Mouse (Mus musculus) heart, embryonic 12.5 days (tissue): ENCODE results near the gene Gpr107. TPM values are rescaled to one million over a fixed set of nuclear protein-coding genes. Genes with fewer than 3 reads are reported as not detected.
"Not testable (repeated sequence)": the region's sequence is repeated elsewhere in the genome, so short reads cannot be mapped to it uniquely, and the experiment has no call there.

Experiments used
- ATAC-seq: fragments of 200-750 bp; cut with Nextera tagmentation; 2 replicates; pipeline ENCODE4 v1.8.0; 2017; ENCODE audit warnings: moderate TSS enrichment, moderate library complexity; ENCODE audit not compliant: insufficient number of reproducible peaks, low FRiP score
- H3K27ac ChIP-seq: fragments of 300-500 bp; sonication (generic); 2 replicates; pipeline ENCODE4 v1.5.1; 2016; ENCODE audit warnings: mild to moderate bottlenecking, moderate library complexity; ENCODE audit not compliant: poor library complexity, severe bottlenecking
- H3K27me3 ChIP-seq: fragments of 300-500 bp; sonication (generic); replicated peaks from 2 replicates; pipeline ENCODE4 v1.6.1; 2016; ENCODE audit warnings: mild to moderate bottlenecking, moderate library complexity
- H3K36me3 ChIP-seq: fragments of 300-500 bp; sonication (generic); 2 replicates; pipeline ENCODE4 v1.6.1; 2016; ENCODE audit warnings: mild to moderate bottlenecking, moderate library complexity
- H3K4me1 ChIP-seq: fragments of 300-500 bp; sonication (generic); replicated peaks from 2 replicates; pipeline ENCODE4 v1.6.1; 2016; ENCODE audit warnings: mild to moderate bottlenecking
- H3K4me2 ChIP-seq: fragments of 300-500 bp; sonication (generic); 2 replicates; pipeline ENCODE4 v1.6.1; 2016; ENCODE audit warnings: mild to moderate bottlenecking, moderate library complexity
- H3K4me3 ChIP-seq: fragments of 300-500 bp; sonication (generic); 2 replicates; pipeline ENCODE4 v1.5.1; 2016; ENCODE audit warnings: mild to moderate bottlenecking
- H3K9ac ChIP-seq: fragments of 300-500 bp; sonication (generic); 2 replicates; pipeline ENCODE4 v1.6.1; 2016; ENCODE audit warnings: mild to moderate bottlenecking, moderate library complexity
- H3K9me3 ChIP-seq: fragments of 300-500 bp; sonication (generic); replicated peaks from 2 replicates; pipeline ENCODE4 v1.6.1; 2016; ENCODE audit warnings: mild to moderate bottlenecking, moderate library complexity
- WGBS: fragments of 180-500 bp; shearing (Covaris S2); methylation state at CpG from one replicate; pipeline ENCODE4 v1.1.7; 2016; 5-methylcytosine and 5-hydroxymethylcytosine counted together
- polyA plus RNA-seq: library from polyadenylated mRNA; unstranded; fragments of >200 nt; fragmentation: Nextera tagmentation; extraction: Ambion mirVana; gene quantifications from 2 replicates; pipeline ENCODE4 v1.2.1, GENCODE M21; 2016

Gene Gpr107
- polyA plus RNA-seq, 1 experiment from 2014 or later, result 37.4 TPM

DNA sequence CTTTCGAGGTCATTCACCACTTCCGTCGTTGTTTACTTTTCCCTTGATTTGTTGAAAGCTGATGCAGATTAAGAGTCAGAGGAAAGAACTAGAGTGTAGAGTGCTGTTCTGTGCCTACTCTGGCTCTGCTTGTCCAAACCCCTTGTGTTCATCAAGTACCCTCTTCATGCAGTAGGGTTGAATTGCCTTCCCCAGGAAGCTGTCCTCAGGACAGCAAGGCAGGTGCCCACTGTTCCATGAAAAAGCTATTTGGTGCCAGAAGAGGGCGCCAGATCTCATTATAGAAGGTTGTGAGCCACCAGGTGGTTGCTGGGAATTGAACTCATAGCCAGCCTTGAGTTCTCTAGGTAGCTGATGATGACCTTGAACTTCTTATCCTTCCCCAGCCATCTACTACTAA, 21.2 kb downstream of the Gpr107 start:
- H3K4me1 ChIP-seq, result peaks cover 7% of the 10 kb centered on the region; the same call in 1 of the 2 replicates

GRCm38 (mm10) chr2:31178593-31178992, 26.5 kb downstream of the Gpr107 start:
- not testable (repeated sequence) for H3K4me2 ChIP-seq, ATAC-seq, H3K9me3 ChIP-seq, H3K27me3 ChIP-seq, H3K27ac ChIP-seq, H3K9ac ChIP-seq, H3K4me3 ChIP-seq
- Histone ChIP-seq H3K36me3 (peaks cover 86% of the 10 kb centered on the region), H3K4me1 (peaks cover 24% of the 10 kb centered on the region)
- WGBS, result 81% methylated on average over 6 of the region's 6 CpGs

More for the DNA sequence above, 21.2 kb downstream of the Gpr107 start:
- Histone ChIP-seq H3K4me3 (no peak overlapping the region), H3K27me3 (no peaks in the 10 kb centered on the region), H3K9ac (no peak overlapping the region), H3K36me3 (peaks cover 100% of the 10 kb centered on the region), H3K27ac (no peak overlapping the region), H3K9me3 (no peaks in the 10 kb centered on the region), H3K4me2 (no peak overlapping the region)
- WGBS, result 61% methylated on average over 4 of the region's 4 CpGs
- no peak for ATAC-seq

DNA sequence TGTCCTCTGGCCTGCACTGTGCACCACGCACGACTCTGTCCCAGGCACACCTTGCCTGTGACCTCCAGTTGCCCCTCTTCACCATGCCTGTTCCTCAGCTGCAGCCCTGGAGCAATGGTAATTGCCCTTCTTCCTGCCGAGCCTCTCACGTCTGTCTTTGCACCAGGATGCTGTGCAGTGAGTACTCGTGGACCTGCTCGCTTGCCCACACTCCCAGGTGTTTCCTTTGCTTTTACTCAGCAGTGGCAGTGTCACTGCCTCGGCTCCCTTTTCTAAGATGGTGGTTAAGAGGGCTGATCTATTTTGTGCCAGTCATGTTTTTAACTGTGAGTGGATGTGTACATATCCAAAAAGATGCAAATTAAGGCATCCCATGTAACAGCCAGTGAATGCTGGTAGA, 27.4 kb downstream of the Gpr107 start:
- WGBS, result 85% methylated on average over 7 of the region's 7 CpGs

GRCm38 (mm10) chr2:31180081-31180551, 28.0 kb downstream of the Gpr107 start:
- no peak for ATAC-seq
- H3K36me3 ChIP-seq, result peaks cover 86% of the 10 kb centered on the region
- H3K4me2 ChIP-seq, result no peak overlapping the region
- WGBS, result 53% methylated on average over 7 of the region's 7 CpGs
- no peak overlapping the region for H3K4me3 ChIP-seq
- no peaks in the 10 kb centered on the region for H3K27me3 ChIP-seq
- no peak overlapping the region for H3K27ac ChIP-seq
- peaks cover 24% of the 10 kb centered on the region for H3K4me1 ChIP-seq
- H3K9ac ChIP-seq, result no peak overlapping the region
- H3K9me3 ChIP-seq, result no peaks in the 10 kb centered on the region

More for the DNA sequence above, 27.4 kb downstream of the Gpr107 start:
- ATAC-seq, result no peak
- Histone ChIP-seq H3K27ac (no peak overlapping the region), H3K4me2 (no peak overlapping the region), H3K9ac (no peak overlapping the region), H3K36me3 (peaks cover 86% of the 10 kb centered on the region), H3K27me3 (no peaks in the 10 kb centered on the region), H3K9me3 (no peaks in the 10 kb centered on the region), H3K4me3 (no peak overlapping the region), H3K4me1 (peaks cover 24% of the 10 kb centered on the region)

- no peak overlapping the region for H3K4me2 ChIP-seq
- no peak for ATAC-seq
- no peaks in the 10 kb centered on the region for H3K27me3 ChIP-seq
- H3K36me3 ChIP-seq, result peaks cover 83% of the 10 kb centered on the region
- no peaks in the 10 kb centered on the region for H3K9me3 ChIP-seq
- H3K9ac ChIP-seq, result no peak overlapping the region
- no peak overlapping the region for H3K4me3 ChIP-seq
- WGBS, result 74% methylated on average over 6 of the region's 6 CpGs
- H3K27ac ChIP-seq, result no peak overlapping the region
- H3K4me1 ChIP-seq, result peaks cover 28% of the 10 kb centered on the region
Observed at GRCm38 (mm10) chr2:31182786-31183330, 30.7 kb downstream of the Gpr107 start.

- no peak overlapping the region for H3K9ac ChIP-seq
- no peak overlapping the region for H3K27ac ChIP-seq
- WGBS, result 85% methylated on average over 1 of the region's 1 CpGs
- no peak overlapping the region for H3K4me3 ChIP-seq
- no peak for ATAC-seq
- H3K4me1 ChIP-seq, result peaks cover 28% of the 10 kb centered on the region
- no peak overlapping the region for H3K4me2 ChIP-seq
- no peaks in the 10 kb centered on the region for H3K9me3 ChIP-seq
- peaks cover 84% of the 10 kb centered on the region for H3K36me3 ChIP-seq
- H3K27me3 ChIP-seq, result no peaks in the 10 kb centered on the region
Observed at GRCm38 (mm10) chr2:31183830-31184229, 31.7 kb downstream of the Gpr107 start.

- H3K9me3 ChIP-seq, result no peaks in the 10 kb centered on the region
- H3K4me3 ChIP-seq, result no peak overlapping the region
- no peak overlapping the region for H3K27ac ChIP-seq
- H3K36me3 ChIP-seq, result peaks cover 81% of the 10 kb centered on the region
- WGBS, result 94% methylated on average over 1 of the region's 1 CpGs
- H3K4me2 ChIP-seq, result no peak overlapping the region
- no peak overlapping the region for H3K9ac ChIP-seq
- H3K4me1 ChIP-seq, result peaks cover 34% of the 10 kb centered on the region
- ATAC-seq, result no peak
- H3K27me3 ChIP-seq, result no peaks in the 10 kb centered on the region
Observed at GRCm38 (mm10) chr2:31188691-31189090, 36.6 kb downstream of the Gpr107 start.

DNA sequence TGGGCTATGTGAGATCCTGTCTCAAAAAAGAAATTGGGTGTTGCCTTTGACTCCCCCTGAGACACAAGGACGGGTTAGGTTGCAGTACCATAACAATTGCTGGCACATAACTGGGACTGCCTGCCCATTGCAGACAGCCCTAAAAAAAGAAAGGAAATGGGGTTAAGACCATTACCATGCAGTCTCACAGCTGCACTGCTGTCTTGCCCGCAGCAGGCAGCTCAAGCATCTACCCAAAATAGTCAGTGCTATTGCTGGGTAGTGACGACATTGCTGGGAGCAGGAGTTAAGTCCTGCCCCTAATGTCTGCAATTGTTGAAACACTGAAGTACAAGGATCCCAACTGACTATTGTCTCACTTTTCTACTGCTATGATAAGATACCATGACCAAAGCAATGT, 37.5 kb downstream of the Gpr107 start:
- H3K9me3 ChIP-seq, result no peaks in the 10 kb centered on the region
- no peak overlapping the region for H3K9ac ChIP-seq
- no peak overlapping the region for H3K4me2 ChIP-seq
- peaks cover 36% of the 10 kb centered on the region for H3K4me1 ChIP-seq
- no peak for ATAC-seq
- H3K27me3 ChIP-seq, result no peaks in the 10 kb centered on the region
- WGBS, result 62% methylated on average over 3 of the region's 3 CpGs
- peak overlapping the region; percentile 95 for H3K27ac ChIP-seq
- H3K36me3 ChIP-seq, result peaks cover 77% of the 10 kb centered on the region
- H3K4me3 ChIP-seq, result no peak overlapping the region

DNA sequence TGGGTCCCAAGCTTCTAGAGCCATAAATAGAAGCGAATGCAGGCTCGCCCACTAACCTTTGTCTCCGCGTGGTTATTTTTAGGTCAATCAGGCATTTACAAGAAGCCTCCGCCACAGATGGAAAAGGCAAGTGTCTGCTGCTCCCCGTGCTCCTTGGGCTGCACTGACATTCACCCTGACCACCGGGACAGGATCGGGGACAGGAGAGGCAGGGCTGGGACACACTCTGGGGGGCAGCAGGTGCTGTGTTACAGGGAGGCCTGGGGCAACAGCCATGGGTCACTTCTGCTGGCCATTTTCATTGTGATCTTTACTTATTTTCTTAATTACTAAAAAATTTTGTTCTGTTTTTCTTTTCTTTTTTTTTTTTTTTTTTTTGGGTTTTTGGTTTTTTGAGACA, 39.6 kb downstream of the Gpr107 start:
- Histone ChIP-seq H3K27ac (peak overlapping the region; percentile 95), H3K36me3 (peaks cover 76% of the 10 kb centered on the region), H3K4me2 (peak overlapping the region; percentile 33; the same call in 1 of the 2 replicates), H3K4me1 (peaks cover 41% of the 10 kb centered on the region), H3K9me3 (no peaks in the 10 kb centered on the region), H3K4me3 (peak overlapping the region; percentile 1; the same call in 1 of the 2 replicates), H3K27me3 (no peaks in the 10 kb centered on the region), H3K9ac (peak overlapping the region; percentile 37; the same call in 1 of the 2 replicates)
- WGBS, result 45% methylated on average over 8 of the region's 8 CpGs
- ATAC-seq, result no peak

- H3K4me3 ChIP-seq, result no peak overlapping the region
- 67% methylated on average over 7 of the region's 7 CpGs for whole genome bisulfite sequencing
- no peak for ATAC-seq
- H3K27me3 ChIP-seq, result no peaks in the 10 kb centered on the region
- peak overlapping the region; percentile 23; the same call in 1 of the 2 replicates for H3K9ac ChIP-seq
- no peak overlapping the region for H3K27ac ChIP-seq
- H3K4me1 ChIP-seq, result peaks cover 55% of the 10 kb centered on the region
- H3K36me3 ChIP-seq, result peaks cover 67% of the 10 kb centered on the region
- H3K9me3 ChIP-seq, result no peaks in the 10 kb centered on the region
- H3K4me2 ChIP-seq, result no peak overlapping the region
Observed at GRCm38 (mm10) chr2:31194356-31195021, 42.4 kb downstream of the Gpr107 start.

DNA sequence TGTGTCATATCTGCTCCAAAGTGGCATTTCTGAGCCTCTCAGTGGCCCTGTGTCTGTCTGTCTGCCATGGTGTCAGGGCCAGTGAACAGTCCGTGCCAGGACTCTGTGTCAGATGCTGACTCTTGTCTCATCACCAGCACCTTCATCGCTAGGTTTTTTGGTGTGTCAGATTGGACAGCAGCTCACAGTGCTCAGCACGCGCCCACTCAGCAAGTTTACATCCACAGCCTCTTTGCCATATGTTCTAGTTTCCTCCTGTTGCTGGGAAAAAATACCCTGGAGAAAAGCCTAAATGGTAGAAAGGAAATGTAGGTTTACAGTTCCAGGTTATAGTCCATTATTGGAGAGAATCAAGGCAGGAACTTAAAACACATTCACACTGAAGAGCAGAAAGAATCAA, 46.5 kb downstream of the Gpr107 start:
- H3K9ac ChIP-seq, result no peak overlapping the region
- H3K27me3 ChIP-seq, result no peaks in the 10 kb centered on the region
- H3K27ac ChIP-seq, result peak overlapping the region; percentile 88
- no peak overlapping the region for H3K4me2 ChIP-seq
- no peak for ATAC-seq
- H3K4me1 ChIP-seq, result peaks cover 65% of the 10 kb centered on the region
- 70% methylated on average over 4 of the region's 4 CpGs for WGBS
- H3K36me3 ChIP-seq, result peaks cover 48% of the 10 kb centered on the region
- H3K9me3 ChIP-seq, result no peaks in the 10 kb centered on the region
- no peak overlapping the region for H3K4me3 ChIP-seq
